Mouse (Mus musculus) embryonic facial prominence, embryonic 10.5 days (tissue): ENCODE data around the gene Akip1. TPM values are rescaled to one million over a fixed set of nuclear protein-coding genes. Genes with fewer than 3 reads are reported as not detected.

Experiments used
- DNase-seq: peaks from one replicate; pipeline ENCODE4 v3.0.0-alpha.2; 2017; ENCODE audit warnings: low spot score
- H3K27ac ChIP-seq: fragments of 300-500 bp; sonication (generic); replicated peaks from 2 replicates; pipeline ENCODE4 v1.5.1; 2016; ENCODE audit warnings: mild to moderate bottlenecking
- H3K27me3 ChIP-seq: fragments of 300-500 bp; sonication (generic); replicated peaks from 2 replicates; pipeline ENCODE4 v1.6.1; 2016; ENCODE audit warnings: low read depth, mild to moderate bottlenecking; ENCODE audit not compliant: poor library complexity, severe bottlenecking
- H3K36me3 ChIP-seq: fragments of 300-500 bp; sonication (generic); replicated peaks from 2 replicates; pipeline ENCODE4 v1.6.1; 2016; ENCODE audit warnings: mild to moderate bottlenecking, moderate library complexity
- H3K4me1 ChIP-seq: fragments of 300-500 bp; sonication (generic); 2 replicates; pipeline ENCODE4 v1.6.1; 2016
- H3K4me3 ChIP-seq: fragments of 300-500 bp; sonication (generic); 2 replicates; pipeline ENCODE4 v1.5.1; 2016; ENCODE audit warnings: mild to moderate bottlenecking, moderate library complexity
- H3K9me3 ChIP-seq: fragments of 300-500 bp; sonication (generic); 2 replicates; pipeline ENCODE4 v1.6.1; 2016; ENCODE audit warnings: mild to moderate bottlenecking
- WGBS: fragments of 180-500 bp; shearing (Covaris S2); methylation state at CpG from one replicate; pipeline ENCODE4 v1.1.7; 2016; 5-methylcytosine and 5-hydroxymethylcytosine counted together
- polyA plus RNA-seq: library from polyadenylated mRNA; unstranded; fragments of >200 nt; fragmentation: Nextera tagmentation; extraction: Ambion mirVana; gene quantifications from 2 replicates; pipeline ENCODE4 v1.2.1, GENCODE M21; 2016

Gene Akip1
- polyA plus RNA-seq, 1 experiment from 2014 or later: 24.4 TPM

DNA sequence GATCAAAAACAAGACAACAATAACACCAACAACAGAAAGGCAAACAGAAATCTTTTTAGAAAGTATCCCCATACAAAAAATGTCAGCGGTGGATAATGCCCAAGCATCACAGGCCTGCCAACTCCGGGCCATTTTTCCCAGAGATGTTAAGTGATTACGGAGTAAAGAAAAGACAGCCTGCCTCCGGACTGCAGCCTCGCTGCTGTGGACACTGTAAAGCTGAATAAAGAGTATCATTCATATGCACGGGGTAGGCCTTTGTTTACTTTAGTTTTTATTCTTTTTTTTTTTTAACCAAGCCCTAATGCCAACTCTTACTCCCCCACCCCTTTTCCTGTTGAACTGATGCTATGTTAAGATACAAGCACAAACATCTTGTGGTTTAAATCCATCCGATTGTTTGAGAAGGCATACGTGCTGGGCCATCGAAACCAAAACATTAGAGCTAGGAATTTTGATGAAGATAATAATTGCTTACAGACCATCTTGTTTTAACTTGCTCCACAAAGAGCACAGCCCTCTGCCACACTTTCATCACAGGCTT lies 16.8 kb upstream of the Akip1 start:
- Histone ChIP-seq H3K9me3 (no peaks in the 10 kb centered on the region), H3K4me3 (no peak overlapping the region), H3K27me3 (no peaks in the 10 kb centered on the region), H3K36me3 (no peaks in the 10 kb centered on the region), H3K4me1 (peaks cover 27% of the 10 kb centered on the region), H3K27ac (no peak overlapping the region)
- DNase-seq: no peak
- 39% methylated on average over 9 of the region's 9 CpGs for WGBS

- no peak for DNase-seq
- Histone ChIP-seq H3K27ac (no peak overlapping the region), H3K4me3 (no peak overlapping the region), H3K36me3 (no peaks in the 10 kb centered on the region), H3K27me3 (no peaks in the 10 kb centered on the region), H3K9me3 (no peaks in the 10 kb centered on the region), H3K4me1 (peaks cover 27% of the 10 kb centered on the region)
- WGBS: 82% methylated on average over 3 of the region's 3 CpGs
Observed at GRCm38 (mm10) chr7:109690101-109690500, 13.4 kb upstream of the Akip1 start.

- no peak overlapping the region for H3K27ac ChIP-seq
- no peaks in the 10 kb centered on the region for H3K36me3 ChIP-seq
- H3K9me3 ChIP-seq: no peaks in the 10 kb centered on the region
- 88% methylated on average over 5 of the region's 5 CpGs for WGBS
- no peak overlapping the region for H3K4me3 ChIP-seq
- DNase-seq: no peak
- H3K27me3 ChIP-seq: no peaks in the 10 kb centered on the region
- peaks cover 24% of the 10 kb centered on the region for H3K4me1 ChIP-seq
Observed at GRCm38 (mm10) chr7:109690961-109691360, 12.5 kb upstream of the Akip1 start.

DNA sequence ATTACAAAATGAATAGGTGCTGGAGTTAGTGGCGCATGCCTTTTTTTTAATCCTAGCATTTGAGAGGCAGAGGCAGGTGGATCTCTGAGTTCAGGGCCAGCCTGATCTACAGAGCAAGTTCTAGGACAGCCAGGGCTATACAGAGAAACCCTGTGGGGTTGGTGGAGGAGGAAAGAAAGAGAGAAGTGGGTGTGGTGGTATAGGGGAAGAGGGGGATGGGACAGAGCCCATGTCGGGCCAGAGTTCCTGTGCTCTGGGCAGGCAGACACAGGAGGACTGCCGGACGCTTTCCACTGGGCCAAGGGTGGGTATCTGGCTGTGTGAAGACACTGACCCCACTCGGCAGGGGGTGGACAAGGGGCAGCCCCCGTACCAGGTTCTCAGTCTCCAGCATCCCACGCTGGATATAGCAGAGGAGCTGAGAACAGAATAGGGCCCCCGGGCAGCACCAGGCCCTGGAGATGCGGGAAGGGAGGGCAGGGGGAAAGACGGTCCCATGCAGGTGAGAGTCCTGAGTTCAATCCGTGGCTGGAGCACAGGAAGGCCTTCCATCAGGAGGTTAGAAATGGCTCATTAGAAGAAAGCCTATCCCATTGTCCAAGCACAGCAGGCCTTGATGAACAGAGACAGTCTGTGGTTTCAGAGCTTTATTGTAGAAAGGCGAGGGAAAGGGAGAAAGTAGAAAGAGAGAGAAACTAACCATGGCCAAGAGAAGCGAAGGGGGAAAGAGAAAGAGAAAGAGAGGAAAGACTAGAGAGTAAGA lies 8.7 kb upstream of the Akip1 start:
- no peak overlapping the region for H3K4me3 ChIP-seq
- no peaks in the 10 kb centered on the region for H3K27me3 ChIP-seq
- H3K27ac ChIP-seq: no peak overlapping the region
- no peaks in the 10 kb centered on the region for H3K4me1 ChIP-seq
- DNase-seq: no peak
- no peaks in the 10 kb centered on the region for H3K9me3 ChIP-seq
- WGBS: 83% methylated on average over 13 of the region's 13 CpGs
- H3K36me3 ChIP-seq: no peaks in the 10 kb centered on the region

GRCm38 (mm10) chr7:109695339-109695726 lies 8.2 kb upstream of the Akip1 start:
- H3K27ac ChIP-seq: no peak overlapping the region

GRCm38 (mm10) chr7:109700213-109700612 lies 3.3 kb upstream of the Akip1 start:
- Histone ChIP-seq H3K4me3 (no peak overlapping the region), H3K36me3 (no peaks in the 10 kb centered on the region)

More at GRCm38 (mm10) chr7:109695339-109695726, 8.2 kb upstream of the Akip1 start:
- Histone ChIP-seq H3K9me3 (no peaks in the 10 kb centered on the region), H3K27me3 (no peaks in the 10 kb centered on the region), H3K36me3 (no peaks in the 10 kb centered on the region), H3K4me1 (no peaks in the 10 kb centered on the region), H3K4me3 (no peak overlapping the region)
- WGBS: 91% methylated on average over 10 of the region's 10 CpGs
- DNase-seq: no peak

GRCm38 (mm10) chr7:109702721-109703120 lies 769 bp upstream of the Akip1 start:
- peaks cover 13% of the 10 kb centered on the region for H3K4me1 ChIP-seq
- 42% methylated on average over 4 of the region's 4 CpGs for WGBS
- peak overlapping the region; percentile 69 for H3K4me3 ChIP-seq
- peaks cover 5% of the 10 kb centered on the region for H3K36me3 ChIP-seq
- peaks cover 11% of the 10 kb centered on the region for H3K27me3 ChIP-seq
- no peaks in the 10 kb centered on the region for H3K9me3 ChIP-seq
- no peak overlapping the region for H3K27ac ChIP-seq
- no peak for DNase-seq

More at GRCm38 (mm10) chr7:109700213-109700612, 3.3 kb upstream of the Akip1 start:
- DNase-seq: no peak
- Histone ChIP-seq H3K9me3 (no peaks in the 10 kb centered on the region), H3K27ac (no peak overlapping the region), H3K27me3 (peaks cover 11% of the 10 kb centered on the region), H3K4me1 (peaks cover 13% of the 10 kb centered on the region)

DNA sequence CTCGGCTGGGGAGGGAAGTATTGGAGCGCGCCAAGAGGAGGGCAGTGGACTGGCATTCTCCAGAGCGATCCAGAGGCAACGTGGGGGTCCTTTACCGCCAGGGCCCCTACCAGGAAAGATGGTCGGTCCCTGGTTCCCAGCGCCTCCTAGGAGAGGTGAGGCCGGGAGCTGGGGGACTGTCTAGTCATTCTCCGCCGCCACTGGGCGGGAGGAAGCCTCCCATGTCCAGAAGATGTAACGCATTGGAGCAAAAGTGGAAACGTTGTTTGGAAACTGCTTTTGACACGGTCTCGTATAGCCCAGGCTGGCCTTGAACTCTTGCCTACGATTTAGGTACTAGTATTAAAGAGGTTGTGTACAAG lies 507 bp downstream of the Akip1 start:
- DNase-seq: no peak
- H3K9me3 ChIP-seq: no peaks in the 10 kb centered on the region
- WGBS: 2% methylated on average over 17 of the region's 17 CpGs
- peak overlapping the region; percentile 69 for H3K4me3 ChIP-seq
- H3K27ac ChIP-seq: peak overlapping the region; percentile 94
- H3K4me1 ChIP-seq: peaks cover 13% of the 10 kb centered on the region
- H3K36me3 ChIP-seq: peaks cover 16% of the 10 kb centered on the region
- peaks cover 11% of the 10 kb centered on the region for H3K27me3 ChIP-seq

DNA sequence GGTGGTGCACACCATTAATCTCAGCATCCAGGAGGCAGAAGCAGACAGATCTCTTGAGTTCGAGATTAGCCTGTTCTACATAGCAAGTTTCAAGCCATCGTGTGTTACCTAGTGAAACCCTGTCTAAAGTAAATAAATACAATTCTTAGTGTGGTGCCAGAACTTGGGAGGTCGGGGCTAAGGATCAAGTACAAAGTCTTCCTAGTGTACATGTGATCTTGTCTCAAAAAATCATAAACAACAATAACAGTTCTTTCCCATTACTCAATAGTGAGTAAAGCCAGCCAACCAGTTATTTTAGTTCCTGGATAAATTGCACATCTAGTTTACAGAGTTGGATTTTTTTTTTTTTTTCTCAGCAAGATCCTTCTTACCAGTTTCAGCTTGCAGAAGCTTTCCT lies 971 bp downstream of the Akip1 start:
- WGBS: 58% methylated on average over 3 of the region's 3 CpGs
- Histone ChIP-seq H3K36me3 (peaks cover 21% of the 10 kb centered on the region), H3K27ac (peak overlapping the region; percentile 94), H3K4me1 (peaks cover 13% of the 10 kb centered on the region), H3K9me3 (no peaks in the 10 kb centered on the region), H3K27me3 (peaks cover 11% of the 10 kb centered on the region), H3K4me3 (peak overlapping the region; percentile 69)
- no peak for DNase-seq

GRCm38 (mm10) chr7:109707023-109707785 lies 3.7 kb downstream of the Akip1 start:
- DNase-seq: peak; percentile 55
- no peaks in the 10 kb centered on the region for H3K9me3 ChIP-seq
- no peak overlapping the region for H3K4me3 ChIP-seq
- peaks cover 47% of the 10 kb centered on the region for H3K36me3 ChIP-seq
- H3K4me1 ChIP-seq: peaks cover 13% of the 10 kb centered on the region
- peaks cover 10% of the 10 kb centered on the region for H3K27me3 ChIP-seq
- WGBS: 62% methylated on average over 4 of the region's 4 CpGs
- no peak overlapping the region for H3K27ac ChIP-seq

DNA sequence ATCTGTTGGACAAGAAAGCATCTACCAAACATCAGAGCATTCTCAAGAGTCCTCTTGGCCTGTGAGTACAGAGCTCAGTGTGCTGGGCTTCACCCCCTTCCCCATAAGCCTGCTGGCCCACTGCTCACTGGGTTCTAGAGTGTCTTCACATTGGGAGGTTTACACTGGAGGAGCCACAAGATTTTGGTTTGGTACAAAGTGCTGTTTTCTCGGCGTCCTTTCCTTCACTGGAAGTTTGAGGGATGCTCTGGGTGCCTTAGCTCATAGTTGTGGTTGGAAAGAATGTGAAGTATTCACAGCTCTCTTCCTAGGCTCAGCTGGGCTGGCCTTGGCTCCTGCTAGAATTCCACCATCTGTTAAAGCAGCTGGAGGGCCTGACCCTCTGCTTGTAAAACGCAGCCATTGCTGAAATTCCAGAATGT lies 5.5 kb downstream of the Akip1 start:
- Histone ChIP-seq H3K4me3 (no peak overlapping the region), H3K36me3 (peaks cover 60% of the 10 kb centered on the region), H3K27me3 (no peaks in the 10 kb centered on the region), H3K27ac (no peak overlapping the region), H3K4me1 (peaks cover 8% of the 10 kb centered on the region; the same call in 1 of the 2 replicates), H3K9me3 (no peaks in the 10 kb centered on the region)
- DNase-seq: no peak
- 73% methylated on average over 3 of the region's 3 CpGs for WGBS

- H3K9me3 ChIP-seq: no peaks in the 10 kb centered on the region
- DNase-seq: no peak
- H3K4me3 ChIP-seq: no peak overlapping the region
- no peaks in the 10 kb centered on the region for H3K27me3 ChIP-seq
- 75% methylated on average over 1 of the region's 1 CpGs for WGBS
- H3K36me3 ChIP-seq: peaks cover 60% of the 10 kb centered on the region
- no peak overlapping the region for H3K27ac ChIP-seq
- no peaks in the 10 kb centered on the region; the same call in 1 of the 2 replicates for H3K4me1 ChIP-seq
Observed at GRCm38 (mm10) chr7:109710069-109710468, 6.6 kb downstream of the Akip1 start.
